In genomic region chr7:140082242-140082678, GRCm38 (mm10) we compare ENCODE assay signal across 8 mouse cellular contexts. TPM values are rescaled to one million over a fixed set of nuclear protein-coding genes. Genes with fewer than 3 reads are reported as not detected.
A peak's percentile ranks its signal among the peaks of the same experiment; 100 is the strongest.
DNase-seq lines count a peak whose midpoint lies in the region; ATAC-seq and TF ChIP-seq lines count a peak whose summit lies in the region.

Gene Caly (minus strand): TSS chr7:140082548.

- 7% methylated on average over 18 of the region's 18 CpGs for WGBS in embryonic facial prominence, embryonic 10.5 days
- WGBS in hindbrain, embryonic 14.5 days: 1% methylated on average over 16 of the region's 18 CpGs
- WGBS in neural tube, embryonic 11.5 days: 7% methylated on average over 18 of the region's 18 CpGs

- H3K9ac ChIP-seq in hindbrain, embryonic 14.5 days: peak within 1 kb of the TSS; percentile 83
- H3K9ac ChIP-seq in neural tube, embryonic 11.5 days (ENCODE audit: low read length): peak within 1 kb of the TSS; percentile 18

- no peak within 1 kb of the TSS for H3K27ac ChIP-seq in embryonic facial prominence, embryonic 10.5 days (replicated peaks)
- H3K27ac ChIP-seq in hindbrain, embryonic 14.5 days: peak within 1 kb of the TSS; percentile 95
- H3K27ac ChIP-seq in neural tube, embryonic 11.5 days (ENCODE audit: low read depth, low read length): 0 out of 2 replicates have a peak within 1 kb of the TSS, but pooled peaks have one; percentile 29

- TF ChIP-seq CTCF in E14TG2a.4 (conservative IDR thresholded peaks at IDR 0.05; ENCODE audit: low read length): peak; percentile 42

- intact Hi-C loops in left cerebral cortex, postnatal 4 days (cut with DNase I): no loop called here
- intact Hi-C loops in gastrocnemius, postnatal 14 days (cut with DNase I; ENCODE audit: low total_unique reads): no loop called here

- H3K4me1 ChIP-seq in E14TG2a.4 (replicated peaks; ENCODE audit: low read depth, low read length): peaks cover 48% of the 10 kb centered on the region
- peaks cover 30% of the 10 kb centered on the region for H3K4me1 ChIP-seq in embryonic facial prominence, embryonic 10.5 days
- H3K4me1 ChIP-seq in hindbrain, embryonic 14.5 days (replicated peaks; ENCODE audit: control insufficient read depth, insufficient read depth, low read length): peaks cover 16% of the 10 kb centered on the region
- peaks cover 14% of the 10 kb centered on the region for H3K4me1 ChIP-seq in neural tube, embryonic 11.5 days (ENCODE audit: control insufficient read depth, insufficient read depth, low read length)

- no peaks in the 10 kb centered on the region for H3K36me3 ChIP-seq in E14TG2a.4 (ENCODE audit: insufficient read depth, low read length)
- no peaks in the 10 kb centered on the region for H3K36me3 ChIP-seq in embryonic facial prominence, embryonic 10.5 days (replicated peaks)
- no peaks in the 10 kb centered on the region for H3K36me3 ChIP-seq in hindbrain, embryonic 14.5 days (replicated peaks; ENCODE audit: control insufficient read depth, insufficient read depth)
- H3K36me3 ChIP-seq in neural tube, embryonic 11.5 days (ENCODE audit: control insufficient read depth, insufficient read depth, low read length): no peaks in the 10 kb centered on the region

- H3K4me3 ChIP-seq in E14TG2a.4 (replicated peaks; ENCODE audit: low read length): 0 out of 2 replicates have a peak within 1 kb of the TSS, but pooled peaks have one; percentile 26
- peak within 1 kb of the TSS; percentile 50 for H3K4me3 ChIP-seq in embryonic facial prominence, embryonic 10.5 days
- peak within 1 kb of the TSS; percentile 52 for H3K4me3 ChIP-seq in hindbrain, embryonic 14.5 days (replicated peaks; ENCODE audit: low read length)
- peak within 1 kb of the TSS; percentile 27 for H3K4me3 ChIP-seq in neural tube, embryonic 11.5 days (ENCODE audit: low read depth, low read length)

- ATAC-seq in hindbrain, embryonic 14.5 days (ENCODE audit: low FRiP score): peak; percentile 90
- peak; percentile 72 for ATAC-seq in neural tube, embryonic 11.5 days (ENCODE audit: insufficient read depth, low FRiP score, low TSS enrichment)

- DNase-seq in R1 (ENCODE audit: low read depth, low spot score): peak; percentile 91
- DNase-seq in embryonic facial prominence, embryonic 10.5 days (ENCODE audit: low spot score): peak; percentile 85
- peak; percentile 87 for DNase-seq in hindbrain, embryonic 14.5 days (ENCODE audit: low spot score)
- peak; percentile 92 for DNase-seq in left cerebral cortex, postnatal 4 days
- DNase-seq in neural tube, embryonic 11.5 days (ENCODE audit: low spot score): peak; percentile 82
- no peak for DNase-seq in gastrocnemius, postnatal 14 days
- no peak for DNase-seq in ovary, postnatal 10 days (ENCODE audit: low spot score)

- peaks cover 34% of the 10 kb centered on the region for H3K27me3 ChIP-seq in E14TG2a.4 (ENCODE audit: insufficient read depth, low read length)
- H3K27me3 ChIP-seq in embryonic facial prominence, embryonic 10.5 days (replicated peaks; ENCODE audit: low read depth, poor library complexity, severe bottlenecking): peaks cover 47% of the 10 kb centered on the region
- no peaks in the 10 kb centered on the region for H3K27me3 ChIP-seq in hindbrain, embryonic 14.5 days (ENCODE audit: control insufficient read depth, insufficient read depth, low read length)
- peaks cover 24% of the 10 kb centered on the region for H3K27me3 ChIP-seq in neural tube, embryonic 11.5 days (ENCODE audit: control insufficient read depth, insufficient read depth, low read length)

- H3K9me3 ChIP-seq in E14TG2a.4 (ENCODE audit: low read length): no peaks in the 10 kb centered on the region
- no peaks in the 10 kb centered on the region for H3K9me3 ChIP-seq in embryonic facial prominence, embryonic 10.5 days
- no peaks in the 10 kb centered on the region for H3K9me3 ChIP-seq in hindbrain, embryonic 14.5 days (ENCODE audit: control insufficient read depth, low read length)
- H3K9me3 ChIP-seq in neural tube, embryonic 11.5 days (ENCODE audit: control insufficient read depth, low read length): no peaks in the 10 kb centered on the region

- H3K4me2 ChIP-seq in hindbrain, embryonic 14.5 days (replicated peaks): peak within 1 kb of the TSS; percentile 72
- peak within 1 kb of the TSS; percentile 50 for H3K4me2 ChIP-seq in neural tube, embryonic 11.5 days (ENCODE audit: low read depth)

RNA-seq across cellular contexts. Expression of gene Caly, which starts in this region (rescaled TPM):
- 0.98 and 1.4 TPM in 2 replicates for polyA plus RNA-seq in embryonic facial prominence, embryonic 10.5 days (2016; fragmentation: Nextera tagmentation; extraction: Ambion mirVana)
- 257 and 303 TPM in 2 replicates for polyA plus RNA-seq in hindbrain, embryonic 14.5 days (2014; fragmentation: Nextera tagmentation; extraction: Ambion mirVana)
- 100 to 1,000 TPM; 185 to 208 TPM for total RNA-seq in left cerebral cortex, postnatal 4 days (2021)
- polyA plus RNA-seq in neural tube, embryonic 11.5 days (2014; fragmentation: Nextera tagmentation; extraction: Ambion mirVana): 9.4 and 11.4 TPM in 2 replicates
- under 1 TPM; 0.31 to 0.53 TPM for total RNA-seq in gastrocnemius, postnatal 14 days (2021)

Comparison
In these comparisons a context has a peak if more than half of its experiments do, and no peak if none do; other contexts are left out.
1. RNA of gene Caly (total RNA-seq): 185 to 208 TPM in left cerebral cortex, postnatal 4 days; 0.31 to 0.53 TPM in gastrocnemius, postnatal 14 days; every median in the first group is over 100 times any median in the second.
2. RNA of gene Caly (polyA plus RNA-seq): 257 to 303 TPM in hindbrain, embryonic 14.5 days; 9.4 to 11.4 TPM in neural tube, embryonic 11.5 days and 0.98 to 1.4 TPM in embryonic facial prominence, embryonic 10.5 days; every median in the first group is over 10 times any median in the second.
3. DNase-seq: peak in R1 (single experiment), embryonic facial prominence, embryonic 10.5 days (single experiment), hindbrain, embryonic 14.5 days (single experiment), left cerebral cortex, postnatal 4 days (single experiment) and neural tube, embryonic 11.5 days (single experiment); none in gastrocnemius, postnatal 14 days (single experiment) and ovary, postnatal 10 days (single experiment).
4. Peak in every context shown above with its lines, with median percentiles within 50 percentile points of each other: H3K4me3 ChIP-seq.